Comparison of ENCODE assay signal across 8 mouse cellular contexts in genomic region chr7:28373131-28373581, GRCm38 (mm10). TPM values are rescaled to one million over a fixed set of nuclear protein-coding genes. Genes with fewer than 3 reads are reported as not detected.
DNase-seq lines count a peak whose midpoint lies in the region; ATAC-seq and TF ChIP-seq lines count a peak whose summit lies in the region.

No protein-coding gene starts in this region.

- peak; percentile 25 for ATAC-seq in activated CD4-positive, CD25-positive, alpha-beta regulatory T cell, adult 4 months
- peak; percentile 7 for ATAC-seq in kidney, embryonic 15.5 days (replicated peaks; ENCODE audit: low FRiP score)

- WGBS in kidney, embryonic 15.5 days = 0% methylated on average over 9 of the region's 9 CpGs
- under 1% methylated on average over 9 of the region's 9 CpGs for WGBS in liver, adult 2 months

- peak; percentile 96 for DNase-seq in 3T3-L1 (ENCODE audit: low read depth, low spot score)
- peak; percentile 84 for DNase-seq in embryo, embryonic 11.5 days (ENCODE audit: low read depth, low spot score)
- DNase-seq in heart, adult 9 months (ENCODE audit: low spot score in 2 of 2) = peak; percentile 83 to 89
- DNase-seq in liver, adult 2 months (ENCODE audit: extremely low read depth, low read depth, low spot score) = peak; percentile 76
- DNase-seq in natural killer cell, adult 2 months (ENCODE audit: low spot score in 2 of 2) = peak; percentile 87 to 88
- DNase-seq in telencephalon, adult 2 months (ENCODE audit: low read depth, low spot score) = peak; percentile 77

- H3K4me2 ChIP-seq in kidney, embryonic 15.5 days = peak overlapping the region; percentile 73

- H3K79me2 ChIP-seq in liver, adult 2 months (ENCODE audit: control insufficient read depth, insufficient read depth, low read length) = peaks cover 12% of the 10 kb centered on the region

- H3K9me3 ChIP-seq in kidney, embryonic 15.5 days (replicated peaks) = no peaks in the 10 kb centered on the region

- no peaks in the 10 kb centered on the region for H3K27me3 ChIP-seq in kidney, embryonic 15.5 days
- no peaks in the 10 kb centered on the region for H3K27me3 ChIP-seq in liver, adult 2 months (ENCODE audit: control insufficient read depth, insufficient read depth, low read length)

- peak overlapping the region; percentile 97 for H3K27ac ChIP-seq in kidney, embryonic 15.5 days
- peak overlapping the region; percentile 70 for H3K27ac ChIP-seq in liver, adult 2 months (replicated peaks; ENCODE audit: insufficient read depth, low read depth, low read length)

- TF ChIP-seq CTCF in liver, adult 2 months (IDR thresholded peaks at IDR 0.05; ENCODE audit: low read depth, low read length) = no peak

- H3K9ac ChIP-seq in kidney, embryonic 15.5 days = peak overlapping the region; percentile 34; the same call in 1 of the 2 replicates
- peak overlapping the region; percentile 66 for H3K9ac ChIP-seq in liver, adult 2 months (ENCODE audit: low read depth, low read length)

- H3K4me3 ChIP-seq in kidney, embryonic 15.5 days (replicated peaks) = peak overlapping the region; percentile 88
- peak overlapping the region; percentile 41 for H3K4me3 ChIP-seq in liver, adult 2 months (ENCODE audit: insufficient read depth, low read depth, low read length)

- peaks cover 74% of the 10 kb centered on the region for H3K4me1 ChIP-seq in kidney, embryonic 15.5 days
- peaks cover 3% of the 10 kb centered on the region; the same call in 1 of the 2 replicates for H3K4me1 ChIP-seq in liver, adult 2 months (ENCODE audit: control insufficient read depth, insufficient read depth, low read length)

- H3K36me3 ChIP-seq in kidney, embryonic 15.5 days = peaks cover 25% of the 10 kb centered on the region
- H3K36me3 ChIP-seq in liver, adult 2 months (ENCODE audit: control insufficient read depth, insufficient read depth, low read length) = peaks cover 8% of the 10 kb centered on the region

- TF ChIP-seq POLR2A in liver, adult 2 months (IDR thresholded peaks at IDR 0.05; ENCODE audit: extremely low read depth, insufficient read depth, low read length) = no peak

RNA-seq across cellular contexts. Expression of gene Plekhg2, which starts 0.8 kb away (rescaled TPM):
- polyA plus RNA-seq in activated CD4-positive, CD25-positive, alpha-beta regulatory T cell, adult 4 months (2017; shearing (Covaris generic)) = 10 to 100 TPM; 61.5 to 70.3 TPM
- 69.9 and 84.6 TPM in 2 replicates for polyA plus RNA-seq in kidney, embryonic 15.5 days (2015; fragmentation: Nextera tagmentation; extraction: Ambion mirVana)
- total RNA-seq in liver, adult 2 months (2014; rRNA removed) = 0.65 and 1.3 TPM in 2 replicates
- 3.3 and 3.5 TPM in 2 replicates for polyA plus RNA-seq in liver, adult 2 months (2012; rRNA removed)

RNA-seq across cellular contexts. Expression of gene Zfp36, which starts 6.9 kb away (rescaled TPM):
- 100 to 1,000 TPM; 107 to 125 TPM for polyA plus RNA-seq in activated CD4-positive, CD25-positive, alpha-beta regulatory T cell, adult 4 months (2017; shearing (Covaris generic))
- 16.2 TPM in 2 replicates for polyA plus RNA-seq in kidney, embryonic 15.5 days (2015; fragmentation: Nextera tagmentation; extraction: Ambion mirVana)
- total RNA-seq in liver, adult 2 months (2014; rRNA removed) = 16.4 and 25.4 TPM in 2 replicates
- polyA plus RNA-seq in liver, adult 2 months (2012; rRNA removed) = 41.1 and 54.3 TPM in 2 replicates

RNA-seq across cellular contexts. Expression of gene Med29, which starts 19.4 kb away (rescaled TPM):
- 10 to 100 TPM; 29.7 to 30.6 TPM for polyA plus RNA-seq in activated CD4-positive, CD25-positive, alpha-beta regulatory T cell, adult 4 months (2017; shearing (Covaris generic))
- 52.6 and 57.7 TPM in 2 replicates for polyA plus RNA-seq in kidney, embryonic 15.5 days (2015; fragmentation: Nextera tagmentation; extraction: Ambion mirVana)
- total RNA-seq in liver, adult 2 months (2014; rRNA removed) = 13.4 and 17.6 TPM in 2 replicates
- polyA plus RNA-seq in liver, adult 2 months (2012; rRNA removed) = 49.2 and 50.9 TPM in 2 replicates

RNA-seq across cellular contexts. Expression of gene Paf1, which starts 19.6 kb away (rescaled TPM):
- 10 to 100 TPM; 49.2 to 65.4 TPM for polyA plus RNA-seq in activated CD4-positive, CD25-positive, alpha-beta regulatory T cell, adult 4 months (2017; shearing (Covaris generic))
- polyA plus RNA-seq in kidney, embryonic 15.5 days (2015; fragmentation: Nextera tagmentation; extraction: Ambion mirVana) = 86.8 and 100 TPM in 2 replicates
- total RNA-seq in liver, adult 2 months (2014; rRNA removed) = 16.1 TPM in 2 replicates
- polyA plus RNA-seq in liver, adult 2 months (2012; rRNA removed) = 52.8 and 59.1 TPM in 2 replicates

RNA-seq across cellular contexts. Expression of gene Rps16, which starts 22.7 kb away (rescaled TPM):
- 1,000 to 10,000 TPM; 1,380 to 1,513 TPM for polyA plus RNA-seq in activated CD4-positive, CD25-positive, alpha-beta regulatory T cell, adult 4 months (2017; shearing (Covaris generic))
- 995 and 1,159 TPM in 2 replicates for polyA plus RNA-seq in kidney, embryonic 15.5 days (2015; fragmentation: Nextera tagmentation; extraction: Ambion mirVana)
- 110 and 136 TPM in 2 replicates for total RNA-seq in liver, adult 2 months (2014; rRNA removed)
- polyA plus RNA-seq in liver, adult 2 months (2012; rRNA removed) = 471 and 577 TPM in 2 replicates

Comparison
In these comparisons a context has a peak if more than half of its experiments do, and no peak if none do; other contexts are left out.
1. Peak in every context shown above with its lines: DNase-seq, ATAC-seq, H3K4me3 ChIP-seq and H3K27ac ChIP-seq.
2. RNA of gene Plekhg2, which starts 0.8 kb away (polyA plus RNA-seq): 69.9 to 84.6 TPM in kidney, embryonic 15.5 days and 61.5 to 70.3 TPM in activated CD4-positive, CD25-positive, alpha-beta regulatory T cell, adult 4 months; 3.3 to 3.5 TPM in liver, adult 2 months; every median in the first group is over 10 times any median in the second.